Mouse (Mus musculus) liver, embryonic 14.5 days (tissue): ENCODE results near the gene Aldh1a1.

ENCODE experiments used
- CTCF ChIP-seq: IDR thresholded peaks from 2 replicates; pipeline ENCODE4 v1.5.1; 2016; ENCODE audit warnings: antibody characterized with exemption, low read depth, control low read depth
- EP300 ChIP-seq: IDR thresholded peaks from 2 replicates; pipeline ENCODE4 v1.6.1; 2016; ENCODE audit warnings: antibody characterized with exemption, low read depth

DNA sequence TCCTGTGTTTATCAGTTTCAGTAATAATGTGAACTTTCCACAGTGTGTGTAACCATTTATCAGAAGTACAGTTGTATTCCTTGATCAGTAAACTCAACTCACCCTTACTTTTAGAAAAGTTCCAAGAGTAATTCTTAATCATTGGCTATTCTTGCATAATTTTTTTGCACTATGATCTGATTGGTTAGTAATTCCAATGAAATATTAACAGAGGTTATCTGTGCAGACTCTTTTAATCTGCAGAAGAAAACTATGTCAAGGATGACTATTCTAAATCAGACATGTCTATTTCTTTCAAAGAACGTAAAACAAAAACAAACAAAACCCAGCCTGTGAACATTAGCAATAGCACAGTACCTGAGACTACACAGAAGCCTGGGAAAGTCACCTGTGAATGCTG, 62.9 kb downstream of the Aldh1a1 start:
- TF ChIP-seq CTCF: no peak
- TF ChIP-seq EP300: no peak
